Mouse (Mus musculus) 416B (cell line): ENCODE results near the gene Cacna1c.

Source experiments
- DNase-seq: peaks from one replicate; pipeline ENCODE4 v3.0.0; 2011; ENCODE audit warnings: low read depth

The Cacna1c gene

GRCm38 (mm10) chr6:118848640-118849039 is 347.6 kb downstream of the Cacna1c start:
- no peak for DNase-seq

DNA sequence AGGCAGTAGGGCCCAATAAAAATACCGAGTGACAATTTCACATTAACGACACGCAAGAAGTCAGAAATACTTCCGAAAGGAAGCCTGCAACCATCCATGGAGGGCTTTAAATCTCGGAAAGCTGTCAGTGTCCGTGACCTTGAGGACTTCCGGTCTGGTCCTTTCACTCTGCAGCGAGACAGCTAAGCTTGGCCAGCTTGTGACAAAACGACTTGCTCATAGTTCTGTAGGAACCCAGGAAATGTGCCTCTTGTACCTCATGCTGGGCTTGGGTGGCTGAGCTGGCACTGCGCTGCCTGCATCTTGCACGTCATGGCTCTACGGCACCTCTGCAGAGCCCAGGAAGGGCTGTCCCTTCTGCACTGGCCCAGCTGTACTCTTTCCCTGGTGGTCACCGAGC is 348.5 kb downstream of the Cacna1c start:
- DNase-seq: no peak

DNA sequence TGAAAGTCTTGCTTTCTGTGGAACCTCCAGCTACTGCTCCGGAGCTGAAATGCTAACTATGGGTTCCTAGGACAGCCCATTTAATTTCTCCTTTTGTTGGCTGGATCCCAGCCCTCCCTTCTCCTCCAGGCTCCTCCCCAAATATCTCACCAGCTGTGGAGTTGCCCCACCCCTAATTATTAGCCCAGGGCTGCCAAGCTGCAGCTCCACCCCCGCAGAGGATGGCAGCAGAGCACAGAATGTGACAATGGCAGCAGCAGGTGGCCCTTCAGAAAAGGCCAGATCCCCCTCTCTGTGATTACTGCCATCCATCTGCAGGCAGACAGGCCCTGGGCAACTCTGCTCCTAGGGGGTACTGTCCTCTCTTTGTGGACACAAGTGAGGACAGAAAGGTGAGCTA is 350.4 kb downstream of the Cacna1c start:
- no peak for DNase-seq

- DNase-seq: no peak
Measured at GRCm38 (mm10) chr6:118845180-118845579, 351.0 kb downstream of the Cacna1c start.

DNA sequence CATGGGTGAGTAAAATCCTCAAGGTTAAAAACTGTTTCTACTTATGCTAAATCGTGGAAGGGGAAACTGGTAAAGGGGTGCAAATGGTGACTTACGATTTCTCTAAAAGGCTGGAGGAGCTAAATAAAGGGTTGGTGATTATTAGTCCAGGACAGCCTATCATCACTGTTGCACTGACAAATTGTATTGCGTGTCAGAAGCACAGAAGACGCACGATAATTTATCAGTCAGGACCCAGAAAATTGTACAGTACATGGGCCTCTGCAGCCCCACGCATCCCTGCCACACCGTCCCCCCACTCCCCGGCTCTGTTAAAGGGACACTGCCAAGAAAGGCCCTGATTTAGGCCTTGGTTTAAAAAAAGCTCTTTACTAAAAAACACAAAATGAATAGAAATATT is 352.7 kb downstream of the Cacna1c start:
- no peak for DNase-seq

DNA sequence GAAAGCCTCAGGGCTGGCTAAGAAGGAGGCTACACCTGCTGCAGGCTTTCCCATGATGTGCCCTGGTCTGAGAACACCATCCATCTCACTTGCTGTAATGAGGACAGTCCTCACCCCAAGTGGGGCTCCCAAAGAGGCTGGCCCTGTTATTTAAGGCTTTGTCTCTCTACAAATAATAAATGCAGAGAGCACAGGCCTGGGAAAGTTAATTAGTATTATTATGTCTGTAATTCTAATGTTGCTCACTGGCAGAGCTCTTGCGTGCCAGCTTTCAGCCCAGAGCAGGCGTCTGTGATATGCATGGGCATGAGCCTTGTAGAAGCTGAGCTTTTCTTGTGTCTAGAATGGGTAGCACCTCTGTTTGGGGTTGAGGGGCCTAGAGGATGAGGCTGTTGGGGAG is 354.3 kb downstream of the Cacna1c start:
- DNase-seq: no peak

GRCm38 (mm10) chr6:118838919-118839915 is 357.0 kb downstream of the Cacna1c start:
- DNase-seq: no peak

- no peak for DNase-seq
Measured at GRCm38 (mm10) chr6:118836693-118837092, 359.5 kb downstream of the Cacna1c start.

DNA sequence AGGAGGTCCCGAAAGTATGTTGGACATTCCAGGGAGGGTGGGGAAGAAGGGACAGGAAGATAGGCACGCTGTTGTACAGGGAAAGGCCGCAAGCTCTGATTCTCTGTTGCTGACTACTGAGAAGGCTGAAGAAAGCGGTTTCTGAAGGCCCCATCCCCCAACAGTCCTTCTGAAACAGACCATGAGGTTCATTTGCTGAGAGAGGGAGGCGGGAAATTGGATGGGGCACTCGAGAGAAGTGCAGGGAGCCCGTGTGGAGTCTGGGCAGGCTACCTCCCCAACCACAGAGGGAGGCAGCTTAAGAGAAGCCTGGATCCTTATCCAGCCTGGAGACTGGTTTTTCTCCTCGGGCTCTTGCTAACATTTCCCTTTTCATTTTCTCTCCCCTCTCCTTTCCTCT is 362.2 kb downstream of the Cacna1c start:
- no peak for DNase-seq

DNA sequence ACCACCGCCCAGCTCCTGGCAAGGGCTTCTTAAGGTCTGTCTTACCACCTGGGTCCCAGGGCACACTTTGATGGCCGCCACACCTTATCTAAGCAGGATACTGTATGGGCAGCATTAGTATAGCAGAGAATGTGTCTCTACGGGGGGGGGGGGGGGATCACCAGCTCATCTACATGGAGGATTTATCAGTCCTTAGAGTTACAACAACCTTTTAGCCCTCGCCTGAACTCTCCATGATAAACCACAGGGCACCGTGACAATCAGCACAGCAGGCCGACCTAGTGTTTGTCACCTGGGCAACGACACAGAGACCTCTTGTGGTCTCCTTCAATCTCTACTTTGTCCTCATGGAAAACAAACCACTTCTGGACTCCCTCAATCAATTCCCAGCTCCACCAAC is 363.2 kb downstream of the Cacna1c start:
- no peak for DNase-seq

DNA sequence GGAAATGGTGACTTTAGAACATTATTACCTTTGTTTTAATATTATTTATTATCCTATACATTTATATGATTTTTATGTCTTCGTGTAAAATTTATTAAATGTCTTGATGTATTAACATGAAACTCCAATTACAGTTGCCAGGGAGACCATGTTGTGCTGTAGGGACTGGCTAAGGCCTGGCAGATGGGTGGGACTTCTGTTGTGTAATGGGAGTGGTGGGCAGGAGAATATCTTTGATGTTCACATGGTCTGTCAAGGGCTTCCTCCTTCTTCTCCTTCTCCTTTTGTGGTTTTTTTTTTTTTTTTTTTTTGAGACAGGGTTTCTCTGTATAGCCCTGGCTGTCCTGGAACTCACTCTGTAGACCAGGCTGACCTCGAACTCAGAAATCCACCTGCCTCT is 363.6 kb downstream of the Cacna1c start:
- peak; percentile 11 for DNase-seq

GRCm38 (mm10) chr6:118830851-118831250 is 365.4 kb downstream of the Cacna1c start:
- no peak for DNase-seq

GRCm38 (mm10) chr6:118828187-118828586 is 368.0 kb downstream of the Cacna1c start:
- DNase-seq: no peak

DNA sequence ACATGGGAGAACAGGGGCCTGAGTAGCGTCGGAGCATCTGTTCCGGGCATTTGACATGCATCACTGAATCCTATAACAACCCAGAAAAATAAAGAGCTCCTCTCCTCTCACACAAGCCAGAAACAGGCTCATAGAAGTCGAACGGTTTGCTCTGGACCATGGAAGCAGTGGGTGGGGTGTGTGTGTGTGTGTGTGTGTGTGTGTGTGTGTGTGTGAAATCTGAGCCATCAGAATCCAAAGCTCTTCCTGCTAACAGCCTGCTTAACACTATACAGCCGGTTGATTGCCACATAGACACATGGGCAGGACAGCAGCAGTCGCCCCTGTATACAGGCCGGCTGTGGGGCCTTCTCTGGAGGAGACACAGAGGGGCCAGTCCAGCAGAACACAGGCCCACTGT is 368.7 kb downstream of the Cacna1c start:
- DNase-seq: no peak

- DNase-seq: no peak
Measured at GRCm38 (mm10) chr6:118825400-118825871, 370.8 kb downstream of the Cacna1c start.

DNA sequence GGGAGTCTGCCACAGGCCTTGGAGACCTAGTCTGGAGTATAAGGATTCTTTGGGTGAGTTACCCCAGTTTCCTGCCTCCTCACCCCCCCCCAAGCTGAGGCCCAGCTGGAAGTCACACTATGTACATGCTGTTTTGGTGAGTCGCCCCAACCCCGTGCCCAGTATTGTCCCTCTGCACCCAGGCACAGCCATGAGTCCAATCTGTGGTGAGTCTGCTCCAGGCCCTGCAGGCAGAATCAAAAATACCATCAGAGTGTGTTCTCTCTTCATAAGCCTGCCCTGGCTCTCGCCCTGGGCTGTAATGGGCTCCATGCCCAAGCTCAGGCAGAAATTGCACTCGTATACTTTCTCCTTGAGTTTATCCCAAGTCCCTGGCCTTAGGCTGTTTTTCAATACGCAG is 374.7 kb downstream of the Cacna1c start:
- DNase-seq: no peak

DNA sequence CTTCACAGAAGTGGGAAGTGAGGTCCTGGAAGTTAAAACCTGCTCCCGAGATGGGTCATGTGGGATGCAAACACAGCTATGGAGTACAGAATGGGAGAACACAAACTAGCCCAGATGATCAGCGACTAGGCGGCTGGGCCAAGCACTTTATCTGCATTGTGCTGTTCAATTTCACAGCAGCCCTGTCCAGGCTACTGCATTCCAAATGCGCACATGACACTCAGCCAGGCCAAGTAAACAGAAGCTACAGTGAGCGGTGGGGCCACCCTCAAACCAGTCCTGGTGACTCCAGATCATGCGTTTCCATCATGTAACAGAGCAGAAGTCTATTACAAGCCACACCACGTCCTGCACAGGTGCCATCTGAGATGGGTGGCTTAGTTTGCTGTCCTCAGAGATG is 376.6 kb downstream of the Cacna1c start:
- DNase-seq: no peak

GRCm38 (mm10) chr6:118817928-118818503 is 378.2 kb downstream of the Cacna1c start:
- no peak for DNase-seq

DNA sequence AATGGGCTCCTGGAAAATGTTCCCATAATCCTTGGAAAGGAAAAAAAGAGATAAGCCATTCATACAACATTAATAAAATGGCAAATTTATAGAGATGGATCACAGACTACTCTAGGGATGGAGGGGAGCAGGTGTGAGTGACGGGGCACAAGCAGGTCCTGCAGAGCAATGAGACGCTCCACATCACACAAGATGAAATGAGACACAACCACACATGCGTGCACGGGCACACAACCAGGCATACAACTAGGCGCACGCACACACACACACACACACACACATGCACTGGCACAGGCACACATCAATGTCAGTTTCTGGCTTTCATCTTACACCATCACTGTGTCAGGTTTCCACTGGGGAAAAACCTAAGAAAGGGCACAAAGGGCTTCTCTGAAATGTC is 380.0 kb downstream of the Cacna1c start:
- no peak for DNase-seq

DNA sequence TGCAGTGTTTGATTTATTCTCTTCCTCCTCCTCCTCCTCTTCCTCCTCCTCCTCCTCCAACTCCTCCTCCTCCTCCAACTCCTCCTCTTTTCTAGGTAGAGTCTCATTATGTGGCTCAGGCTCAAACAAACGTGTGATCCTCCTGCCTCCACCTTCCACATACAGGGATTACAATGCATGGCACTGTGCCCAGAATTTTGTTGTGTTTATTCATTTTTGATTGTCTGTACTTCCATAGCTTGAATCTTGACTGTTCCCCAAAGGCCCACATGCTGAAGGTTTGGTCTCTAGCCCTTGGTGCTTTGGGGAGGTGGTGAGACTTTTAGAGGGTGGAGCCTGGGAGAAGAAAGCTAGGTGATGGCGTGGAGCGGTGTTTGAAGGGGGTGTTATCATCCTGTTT is 383.7 kb downstream of the Cacna1c start:
- no peak for DNase-seq

DNA sequence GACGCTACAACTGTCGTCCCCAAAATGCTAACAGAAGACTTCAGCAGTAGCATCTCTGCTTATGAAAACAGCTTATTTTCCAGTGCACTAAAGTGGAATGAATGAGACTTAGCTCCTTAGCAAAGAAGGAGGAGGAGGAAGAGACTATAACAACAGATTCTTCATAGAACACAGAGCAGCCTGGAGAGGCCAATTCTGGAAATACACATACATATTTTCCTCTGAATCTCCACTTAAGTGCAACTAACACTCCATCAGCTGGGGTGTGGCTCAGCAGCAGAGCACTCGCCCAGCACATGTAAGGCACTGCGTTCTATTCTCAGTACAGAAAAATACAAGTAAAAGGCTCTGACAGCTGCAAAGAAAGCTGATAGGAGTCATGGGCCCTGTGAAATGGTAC is 384.2 kb downstream of the Cacna1c start:
- no peak for DNase-seq

- DNase-seq: no peak
Measured at GRCm38 (mm10) chr6:118810834-118811233, 385.4 kb downstream of the Cacna1c start.

DNA sequence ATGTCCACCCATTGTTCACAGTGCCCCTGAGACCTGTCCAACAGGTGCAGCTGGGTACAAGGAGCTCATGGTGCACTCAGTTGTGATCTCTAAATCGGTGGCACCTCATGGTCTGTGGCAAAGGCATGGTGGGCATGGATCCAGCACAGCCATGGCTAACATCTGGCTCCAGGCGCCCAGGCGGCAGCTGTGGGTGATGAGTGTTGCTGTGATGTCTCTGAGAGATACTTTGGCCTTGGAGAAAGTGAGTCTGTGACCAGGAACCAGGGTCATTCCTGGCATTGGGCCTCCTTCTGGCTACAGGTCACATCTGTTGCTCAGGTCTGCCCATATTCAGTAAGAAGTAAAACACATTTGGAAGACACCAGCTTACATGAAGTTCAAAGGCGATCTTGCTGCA is 391.1 kb downstream of the Cacna1c start:
- no peak for DNase-seq
